Mouse (Mus musculus): ENCODE results near the gene Tnfrsf1a.

The Tnfrsf1a gene

GRCm38 (mm10) chr6:125354352-125355151 lies 5.4 kb downstream of the Tnfrsf1a start:
- DNase-seq (ENCODE audit: low read depth): no peak

DNA sequence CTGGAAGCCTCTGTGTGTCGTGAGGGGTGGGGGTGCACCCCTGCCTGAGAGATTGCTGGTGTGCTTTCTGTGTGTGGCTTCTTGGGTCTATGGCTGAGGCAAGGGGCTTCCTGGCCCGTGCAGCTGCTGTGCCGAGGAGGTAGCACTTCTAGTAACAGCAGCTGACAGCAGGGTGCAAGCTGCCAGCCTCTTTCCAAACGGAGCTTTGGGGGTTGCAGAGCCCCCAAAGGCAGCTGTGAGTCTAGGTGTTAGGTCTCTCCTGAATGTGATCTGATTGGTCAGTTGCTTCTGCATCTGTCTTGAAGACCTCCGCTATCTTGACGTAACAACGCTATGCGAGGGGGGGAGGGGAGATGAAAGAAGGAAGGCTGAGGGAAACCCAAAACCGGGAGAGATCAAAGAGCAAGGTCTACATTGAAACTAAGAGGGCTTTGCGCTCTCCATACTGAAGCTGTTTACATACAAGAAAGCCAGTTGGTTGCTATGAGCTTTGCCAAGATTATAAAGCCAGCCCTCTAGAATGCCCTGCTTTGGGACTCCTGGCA lies 6.1 kb downstream of the Tnfrsf1a start:
- peak; percentile 56 for DNase-seq (ENCODE audit: low read depth)

DNA sequence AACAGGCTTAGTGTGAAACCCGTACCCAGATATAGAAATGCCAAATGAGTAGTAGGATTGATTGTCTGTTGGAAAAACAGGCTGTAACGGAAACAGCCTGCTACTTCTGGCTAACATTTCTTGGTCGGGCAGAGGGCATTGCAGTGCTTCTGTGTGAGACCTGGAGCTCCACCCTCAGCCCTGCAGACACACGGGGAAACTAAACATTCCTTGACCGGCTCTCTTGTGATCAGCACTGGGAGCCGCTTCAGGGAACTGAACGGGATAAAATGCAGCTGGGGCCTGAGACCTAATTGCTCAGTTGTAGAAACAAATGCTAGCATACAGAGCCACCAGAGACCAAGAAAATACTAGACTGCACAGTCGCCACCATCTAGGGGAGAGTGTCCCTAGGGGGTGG lies 7.1 kb downstream of the Tnfrsf1a start:
- no peak for DNase-seq (ENCODE audit: low read depth)

- DNase-seq (ENCODE audit: low read depth): no peak
Observed at GRCm38 (mm10) chr6:125357334-125357733, 8.2 kb downstream of the Tnfrsf1a start.

DNA sequence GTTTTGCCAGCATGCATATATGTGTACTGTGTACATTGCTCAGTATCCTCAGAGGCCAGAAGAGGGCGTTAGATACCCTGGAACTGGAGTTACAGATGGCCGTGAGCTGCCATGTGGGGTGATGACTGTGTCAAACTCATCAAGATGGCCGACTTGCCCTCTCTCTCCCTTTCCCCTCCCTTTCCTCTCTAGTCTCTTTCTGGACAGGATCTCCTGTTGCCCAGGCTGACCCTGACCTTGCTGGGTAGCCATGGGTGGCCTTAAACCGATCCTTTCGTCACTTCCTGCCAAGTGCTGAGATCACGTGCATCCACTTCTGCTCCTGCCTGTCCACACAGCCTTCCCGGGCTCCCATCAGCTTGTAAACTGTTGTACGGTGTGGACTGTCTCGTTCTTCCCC lies 10.8 kb downstream of the Tnfrsf1a start:
- no peak for DNase-seq (ENCODE audit: low read depth)

DNA sequence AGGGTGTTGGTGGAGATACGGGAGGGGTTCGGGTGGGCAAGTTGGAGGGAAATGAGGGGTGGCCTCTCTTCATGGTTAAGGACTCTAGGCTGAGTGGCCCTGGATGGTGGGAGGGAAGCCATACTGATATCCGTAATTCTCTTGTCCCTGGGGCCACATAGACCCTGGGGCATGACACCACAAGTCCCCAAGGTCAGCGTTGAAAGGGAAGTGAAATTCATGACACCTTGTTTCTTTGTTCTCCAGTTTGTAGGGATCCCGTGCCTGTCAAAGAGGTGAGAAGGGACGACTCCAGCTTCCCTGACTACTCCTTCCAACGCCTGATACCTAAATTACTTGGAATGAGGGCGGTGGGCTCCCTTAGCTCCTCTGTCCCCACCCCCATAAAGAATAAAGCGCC lies 11.7 kb downstream of the Tnfrsf1a start:
- DNase-seq (ENCODE audit: low read depth): no peak

DNA sequence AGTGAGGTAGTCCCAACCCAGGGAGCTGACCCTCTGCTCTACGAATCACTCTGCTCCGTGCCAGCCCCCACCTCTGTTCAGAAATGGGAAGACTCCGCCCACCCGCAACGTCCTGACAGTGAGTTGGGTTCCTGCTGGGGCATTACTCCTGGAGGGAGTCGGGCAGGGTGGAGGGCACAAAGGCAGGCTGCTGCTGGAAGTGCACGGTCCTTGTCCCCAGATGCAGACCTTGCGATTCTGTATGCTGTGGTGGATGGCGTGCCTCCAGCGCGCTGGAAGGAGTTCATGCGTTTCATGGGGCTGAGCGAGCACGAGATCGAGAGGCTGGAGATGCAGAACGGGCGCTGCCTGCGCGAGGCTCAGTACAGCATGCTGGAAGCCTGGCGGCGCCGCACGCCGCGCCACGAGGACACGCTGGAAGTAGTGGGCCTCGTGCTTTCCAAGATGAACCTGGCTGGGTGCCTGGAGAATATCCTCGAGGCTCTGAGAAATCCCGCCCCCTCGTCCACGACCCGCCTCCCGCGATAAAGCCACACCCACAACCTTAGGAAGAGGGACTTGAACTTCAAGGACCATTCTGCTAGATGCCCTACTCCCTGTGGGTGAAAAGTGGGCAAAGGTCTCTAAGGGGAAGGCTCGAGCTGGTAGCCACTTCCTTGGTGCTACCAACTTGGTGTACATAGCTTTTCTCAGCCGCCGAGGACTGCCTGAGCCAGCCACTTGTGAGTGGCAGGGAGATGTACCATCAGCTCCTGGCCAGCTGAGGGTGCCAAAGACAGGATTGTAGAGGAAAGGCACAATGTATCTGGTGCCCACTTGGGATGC lies 12.5 kb downstream of the Tnfrsf1a start:
- no peak for DNase-seq (ENCODE audit: low read depth)

- no peak for DNase-seq (ENCODE audit: low read depth)
Observed at GRCm38 (mm10) chr6:125363021-125363420, 13.9 kb downstream of the Tnfrsf1a start.

DNA sequence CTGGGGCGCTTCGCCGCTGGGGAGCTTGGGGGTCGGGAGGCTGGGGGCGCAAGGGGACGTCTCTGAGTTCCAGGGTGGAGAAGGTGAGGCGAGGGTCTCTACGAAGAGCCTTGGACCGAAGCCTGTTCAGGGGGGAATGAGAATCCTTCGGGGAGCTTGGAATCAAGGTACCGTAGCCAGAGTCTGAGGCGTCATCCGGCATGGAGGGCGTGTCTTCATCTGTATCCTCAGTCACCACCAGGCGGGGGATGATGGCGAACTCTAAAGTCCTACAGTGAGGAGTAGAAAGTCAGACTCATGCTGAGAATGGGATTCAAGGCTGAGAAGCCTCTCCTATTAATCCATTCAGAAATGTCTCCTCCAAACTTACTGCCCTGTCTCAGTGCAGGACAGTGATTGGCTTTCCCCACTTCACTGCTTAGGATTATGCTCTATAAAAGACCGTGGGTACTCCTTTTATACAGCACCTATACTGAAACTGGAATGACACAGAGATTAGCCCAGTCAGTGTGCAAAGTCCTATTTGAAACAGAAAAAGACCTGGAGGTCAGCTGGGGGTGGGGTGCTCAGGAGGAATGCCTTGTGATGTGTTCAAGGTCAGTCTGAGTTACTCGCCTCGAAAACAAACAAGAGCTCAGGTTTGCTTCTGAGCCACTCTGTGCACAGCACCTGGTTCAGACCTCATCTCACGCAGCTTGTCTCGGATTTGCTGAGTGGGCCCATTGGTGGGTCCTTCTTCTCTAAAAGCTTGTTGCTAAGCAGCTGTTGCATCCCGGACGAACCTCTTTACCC lies 14.5 kb downstream of the Tnfrsf1a start:
- no peak for DNase-seq (ENCODE audit: low read depth)

DNA sequence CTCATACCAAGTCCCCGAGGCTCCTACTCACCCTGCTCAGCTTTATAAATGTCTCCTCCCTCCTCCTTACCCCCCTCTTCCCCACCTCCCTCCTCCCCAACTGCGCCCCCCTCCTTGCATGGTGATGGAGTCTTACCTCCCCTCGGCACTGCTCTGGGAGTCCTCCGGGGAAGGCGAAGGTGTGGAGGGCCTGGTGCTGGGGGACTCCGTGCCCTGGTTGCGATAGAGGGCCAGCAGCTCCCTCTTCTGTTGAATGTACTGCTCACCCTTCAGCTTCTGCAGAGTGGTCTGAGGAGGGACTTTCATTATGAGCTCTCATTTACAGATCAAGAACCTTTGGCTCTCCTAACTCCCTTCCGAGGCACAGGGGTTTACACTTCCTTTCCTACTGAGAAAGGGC lies 15.3 kb downstream of the Tnfrsf1a start:
- no peak for DNase-seq (ENCODE audit: low read depth)

- no peak for DNase-seq (ENCODE audit: low read depth)
Observed at GRCm38 (mm10) chr6:125365522-125365921, 16.4 kb downstream of the Tnfrsf1a start.

- DNase-seq (ENCODE audit: low read depth): peak; percentile 53
Observed at GRCm38 (mm10) chr6:125366133-125366532, 17.0 kb downstream of the Tnfrsf1a start.

- DNase-seq (ENCODE audit: low read depth): peak; percentile 57
Observed at GRCm38 (mm10) chr6:125367758-125368371, 18.7 kb downstream of the Tnfrsf1a start.

- DNase-seq (ENCODE audit: low read depth): no peak
Observed at GRCm38 (mm10) chr6:125377042-125377441, 27.9 kb downstream of the Tnfrsf1a start.

- DNase-seq (ENCODE audit: low read depth): peak; percentile 59
Observed at GRCm38 (mm10) chr6:125377582-125378451, 28.7 kb downstream of the Tnfrsf1a start.

- no peak for DNase-seq (ENCODE audit: low read depth)
Observed at GRCm38 (mm10) chr6:125378621-125379020, 29.5 kb downstream of the Tnfrsf1a start.

DNA sequence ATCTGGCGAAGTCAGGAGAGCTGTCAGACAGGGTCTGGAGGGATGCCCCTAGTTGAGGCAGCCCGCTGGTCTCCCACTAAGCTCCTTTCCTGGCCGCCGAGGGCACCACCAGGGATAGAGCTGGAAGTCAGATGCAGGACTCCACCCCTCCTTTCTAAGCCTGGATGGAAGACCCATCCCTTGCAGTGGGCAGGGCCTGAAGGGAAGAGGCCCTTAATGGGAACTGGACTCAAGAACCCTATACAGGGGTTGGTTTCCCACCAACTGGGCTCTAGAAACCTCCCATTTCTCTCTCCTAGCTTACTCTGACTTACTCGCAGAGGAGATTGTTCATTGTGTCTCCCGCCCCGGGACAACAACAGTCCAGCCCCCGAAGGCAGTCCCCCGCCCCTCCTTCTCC lies 30.6 kb downstream of the Tnfrsf1a start:
- no peak for DNase-seq (ENCODE audit: low read depth)

DNA sequence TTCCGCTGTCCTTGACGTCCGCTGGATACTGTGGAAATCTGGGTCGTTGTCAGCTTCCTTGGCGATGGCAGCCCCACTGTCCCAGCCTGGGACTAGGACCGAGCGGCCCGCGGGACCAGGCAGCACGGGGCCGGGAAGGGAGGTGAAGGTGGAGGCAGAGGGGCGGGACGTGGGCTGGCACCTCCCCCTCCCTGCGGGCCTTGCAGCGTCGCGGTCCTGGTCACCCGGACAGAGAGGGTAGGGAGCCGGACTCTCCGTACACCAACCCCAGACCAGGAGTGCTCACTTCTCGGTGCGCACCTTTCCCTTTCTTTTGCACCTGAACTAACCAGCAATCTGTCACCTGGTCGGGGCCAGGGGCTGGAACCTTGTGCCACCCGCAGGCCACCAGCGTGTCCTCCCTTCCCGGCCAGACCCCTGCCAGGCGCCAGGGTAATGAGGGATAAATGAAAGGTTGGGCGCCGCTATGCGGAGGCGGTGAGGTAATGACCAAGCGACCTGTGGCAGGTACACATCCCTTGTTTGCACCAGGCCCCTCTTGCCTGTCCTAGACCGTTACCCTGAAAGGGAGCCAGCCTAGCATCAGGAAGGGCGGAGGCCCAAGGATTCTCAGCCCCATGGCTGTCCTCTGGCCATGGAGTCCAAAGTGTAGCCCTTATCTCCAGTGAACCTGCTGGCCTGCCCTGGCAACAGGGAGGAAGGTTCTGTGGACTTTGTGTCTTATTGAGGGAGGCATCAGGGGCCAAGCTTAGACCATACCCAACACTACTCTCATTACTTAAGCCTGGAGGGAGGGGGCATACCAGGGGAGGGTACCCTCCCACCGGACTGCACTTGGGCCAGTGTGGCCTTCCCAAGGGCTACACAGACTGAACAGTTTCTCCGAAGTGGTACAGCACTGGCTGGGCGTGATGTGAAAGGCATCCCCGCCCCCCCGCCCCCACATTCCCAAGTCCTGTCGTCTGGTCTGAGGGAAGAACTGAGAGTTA lies 31.5 kb downstream of the Tnfrsf1a start, which contains the start of gene Plekhg6:
TSS of gene Plekhg6 (minus strand) at position 422 of the 989 bp plus-strand sequence.
- no peak for DNase-seq (ENCODE audit: low read depth)

DNA sequence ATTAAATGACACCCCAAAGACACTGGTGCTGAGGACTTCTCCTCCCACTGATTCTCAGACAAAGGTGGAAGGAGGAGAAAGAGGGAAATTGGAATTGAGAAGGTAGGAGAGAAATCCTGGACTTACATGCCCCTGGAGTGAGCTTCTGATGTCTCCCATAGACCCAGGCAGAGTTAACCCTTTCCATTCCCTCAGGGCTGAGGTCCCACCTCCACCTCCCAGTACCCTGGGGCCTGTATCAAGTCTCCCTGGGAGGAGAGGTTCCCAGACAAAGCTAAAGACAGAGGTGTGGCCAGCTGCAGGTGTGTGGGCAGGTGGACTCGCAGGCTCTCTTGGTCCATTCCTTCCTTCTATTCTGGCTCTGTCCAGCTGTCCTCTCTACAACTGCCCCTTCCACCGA lies 32.9 kb downstream of the Tnfrsf1a start:
- DNase-seq (ENCODE audit: low read depth): no peak

Data from induced T-regulatory cell, adult 2 months (primary cell).